Mouse (Mus musculus) neural tube, embryonic 11.5 days (tissue): Measurements from ENCODE around the gene Sh2d5. TPM values are rescaled to one million over a fixed set of nuclear protein-coding genes. Genes with fewer than 3 reads are reported as not detected.

ENCODE experiments used
- ATAC-seq: fragments of 200-750 bp; cut with Nextera tagmentation; 2 replicates; pipeline ENCODE4 v1.8.0; 2017; ENCODE audit warnings: moderate number of reproducible peaks, mild to moderate bottlenecking, moderate TSS enrichment, moderate library complexity; ENCODE audit not compliant: insufficient read depth, low FRiP score, low TSS enrichment
- DNase-seq: peaks from one replicate; pipeline ENCODE4 v3.0.0-alpha.2; 2015; ENCODE audit warnings: low spot score
- H3K27ac ChIP-seq: fragments of 300-500 bp; sonication (generic); 2 replicates; pipeline ENCODE4 v1.5.1; 2014; ENCODE audit warnings: low read depth, mild to moderate bottlenecking, low read length
- H3K27me3 ChIP-seq: fragments of 300-500 bp; sonication (generic); 2 replicates; pipeline ENCODE4 v1.6.1; 2014; ENCODE audit warnings: mild to moderate bottlenecking, low read length, mixed read lengths; ENCODE audit not compliant: control insufficient read depth, insufficient read depth
- H3K36me3 ChIP-seq: fragments of 300-500 bp; sonication (generic); 2 replicates; pipeline ENCODE4 v1.6.1; 2014; ENCODE audit warnings: mild to moderate bottlenecking, low read length, moderate library complexity, mixed read lengths; ENCODE audit not compliant: control insufficient read depth, insufficient read depth
- H3K4me1 ChIP-seq: fragments of 300-500 bp; sonication (generic); 2 replicates; pipeline ENCODE4 v1.6.1; 2014; ENCODE audit warnings: low read length, mixed read lengths; ENCODE audit not compliant: control insufficient read depth, insufficient read depth
- H3K4me2 ChIP-seq: fragments of 300-500 bp; sonication (generic); 2 replicates; pipeline ENCODE4 v1.6.1; 2014; ENCODE audit warnings: low read depth, mild to moderate bottlenecking, moderate library complexity
- H3K4me3 ChIP-seq: fragments of 300-500 bp; sonication (generic); 2 replicates; pipeline ENCODE4 v1.5.1; 2014; ENCODE audit warnings: low read depth, low read length
- H3K9ac ChIP-seq: fragments of 300-500 bp; sonication (generic); 2 replicates; pipeline ENCODE4 v1.6.1; 2014; ENCODE audit warnings: mild to moderate bottlenecking, low read length
- H3K9me3 ChIP-seq: fragments of 300-500 bp; sonication (generic); 2 replicates; pipeline ENCODE4 v1.6.1; 2016; ENCODE audit warnings: low read length; ENCODE audit not compliant: control insufficient read depth
- WGBS: fragments of 180-500 bp; shearing (Covaris S2); extraction: QIAGEN DNeasy Blood & Tissue Kit; methylation state at CpG from one replicate; pipeline ENCODE4 v1.1.7; 2014; 5-methylcytosine and 5-hydroxymethylcytosine counted together
- polyA plus RNA-seq: library from polyadenylated mRNA; unstranded; fragments of >200 nt; fragmentation: Nextera tagmentation; extraction: Ambion mirVana; gene quantifications from 2 replicates; pipeline ENCODE4 v1.2.1, GENCODE M21; 2014

Gene Sh2d5
- polyA plus RNA-seq, 1 experiment from 2014 or later, result 1.8 TPM

DNA sequence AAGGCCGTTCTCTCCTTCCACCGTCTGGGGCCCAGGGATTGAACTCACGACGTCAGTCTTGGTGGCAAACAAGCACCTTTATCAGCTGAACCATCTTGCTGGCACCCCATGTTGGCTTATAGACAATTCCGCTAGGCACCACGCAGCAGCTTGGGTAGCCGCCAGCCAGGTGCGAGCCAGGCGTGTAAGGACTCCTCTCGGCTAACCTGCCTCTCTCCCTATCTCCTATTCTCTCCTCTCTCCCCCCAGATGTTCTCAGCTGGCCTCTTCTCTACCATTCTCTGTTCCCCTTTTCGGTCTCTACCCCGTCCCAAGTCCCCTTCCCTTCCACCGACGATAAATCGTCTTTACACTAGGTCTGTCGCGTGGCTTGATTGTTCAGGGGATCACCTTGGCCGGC is 53.5 kb downstream of the Sh2d5 start:
- Histone ChIP-seq H3K36me3 (peaks cover 5% of the 10 kb centered on the region; the same call in 1 of the 2 replicates), H3K4me3 (peak overlapping the region; percentile 80), H3K4me1 (peaks cover 14% of the 10 kb centered on the region), H3K9ac (peak overlapping the region; percentile 73), H3K9me3 (no peaks in the 10 kb centered on the region), H3K27me3 (no peaks in the 10 kb centered on the region), H3K4me2 (peak overlapping the region; percentile 82), H3K27ac (peak overlapping the region; percentile 72; the same call in 1 of the 2 replicates)
- ATAC-seq (no peak), DNase-seq (no peak)
- WGBS, result 16% methylated on average over 18 of the region's 18 CpGs

DNA sequence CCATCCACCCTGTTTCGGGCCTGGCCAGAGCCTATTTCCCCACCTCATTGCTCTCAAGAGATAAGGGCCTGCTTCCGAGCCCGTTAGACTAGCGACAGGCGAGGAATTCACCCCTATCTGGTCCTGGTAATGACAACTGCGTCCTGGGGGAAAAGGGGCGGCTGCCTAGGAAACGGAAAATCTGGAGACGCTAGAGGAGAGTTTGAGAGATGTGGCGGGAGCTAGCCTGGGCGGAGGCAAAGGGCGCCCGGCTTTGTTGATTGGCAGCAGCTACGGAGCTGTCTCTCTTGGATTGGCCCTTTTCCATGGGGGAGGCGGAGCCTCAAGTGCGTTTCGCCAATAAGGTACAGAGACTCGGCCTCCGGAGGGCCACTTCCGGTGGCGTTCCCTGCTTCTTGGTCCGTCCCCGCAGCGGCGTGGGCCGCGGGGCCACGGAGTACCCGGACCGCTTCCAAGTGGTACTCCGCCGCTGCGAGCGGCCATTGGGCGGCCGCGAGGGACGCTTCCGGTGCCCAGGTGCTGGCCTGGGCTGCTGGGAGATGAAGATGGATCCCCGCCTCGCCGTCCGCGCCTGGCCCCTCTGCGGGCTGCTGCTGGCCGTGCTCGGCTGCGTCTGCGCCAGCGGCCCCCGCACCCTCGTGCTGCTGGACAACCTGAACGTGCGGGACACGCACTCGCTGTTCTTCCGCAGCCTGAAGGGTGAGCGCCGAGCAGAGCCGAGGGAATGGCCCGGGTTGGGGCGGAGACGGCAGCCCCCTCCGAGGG is 54.3 kb downstream of the Sh2d5 start, which contains the start of gene Ddost:
Gene Ddost, plus strand, starts transcription at position 391 of the 765 bp plus-strand sequence.
- Histone ChIP-seq H3K9me3 (no peaks in the 10 kb centered on the region), H3K4me1 (peaks cover 14% of the 10 kb centered on the region), H3K27ac (peak within 1 kb of the TSS; percentile 72), H3K4me3 (peak within 1 kb of the TSS; percentile 80), H3K27me3 (no peaks in the 10 kb centered on the region), H3K9ac (peak within 1 kb of the TSS; percentile 88), H3K4me2 (peak within 1 kb of the TSS; percentile 82), H3K36me3 (peaks cover 5% of the 10 kb centered on the region; the same call in 1 of the 2 replicates)
- WGBS, result under 1% methylated on average over 58 of the region's 64 CpGs
- peak; percentile 99 for DNase-seq
- peak; percentile 99 for ATAC-seq

- H3K4me2 ChIP-seq, result no peak overlapping the region
- peaks cover 18% of the 10 kb centered on the region for H3K36me3 ChIP-seq
- H3K4me3 ChIP-seq, result no peak overlapping the region
- ATAC-seq (no peak), DNase-seq (no peak)
- peaks cover 14% of the 10 kb centered on the region for H3K4me1 ChIP-seq
- H3K27me3 ChIP-seq, result no peaks in the 10 kb centered on the region
- no peaks in the 10 kb centered on the region for H3K9me3 ChIP-seq
- 87% methylated on average over 3 of the region's 3 CpGs for WGBS
- H3K27ac ChIP-seq, result no peak overlapping the region
- H3K9ac ChIP-seq, result no peak overlapping the region
These were observed 56.8 kb downstream of the Sh2d5 start for GRCm38 (mm10) chr4:138307025-138307424.

DNA sequence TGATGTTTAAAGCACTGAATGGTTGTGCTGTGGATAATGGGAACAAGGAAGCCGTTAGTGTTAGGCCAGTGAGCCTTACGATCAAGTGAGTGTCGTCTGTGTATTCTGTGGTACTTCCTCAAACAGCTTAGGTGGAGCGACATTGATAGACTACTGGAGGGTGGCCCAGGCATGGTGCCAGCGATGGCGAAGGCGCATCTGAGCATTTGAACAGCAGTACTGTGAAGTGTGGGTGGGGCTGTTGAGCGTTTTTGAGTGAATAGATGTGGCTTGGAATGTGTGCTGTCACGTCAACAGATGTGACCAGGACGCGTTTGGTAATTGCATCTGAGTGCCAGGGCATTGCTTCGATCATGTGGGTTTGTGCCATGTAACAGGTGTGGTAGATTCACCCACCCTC is 57.5 kb downstream of the Sh2d5 start:
- 93% methylated on average over 12 of the region's 12 CpGs for WGBS
- Histone ChIP-seq H3K9me3 (no peaks in the 10 kb centered on the region), H3K4me2 (no peak overlapping the region), H3K27me3 (no peaks in the 10 kb centered on the region), H3K4me1 (peaks cover 14% of the 10 kb centered on the region), H3K27ac (no peak overlapping the region), H3K9ac (no peak overlapping the region), H3K36me3 (peaks cover 19% of the 10 kb centered on the region), H3K4me3 (no peak overlapping the region)
- no peak for ATAC-seq
- DNase-seq, result no peak

DNA sequence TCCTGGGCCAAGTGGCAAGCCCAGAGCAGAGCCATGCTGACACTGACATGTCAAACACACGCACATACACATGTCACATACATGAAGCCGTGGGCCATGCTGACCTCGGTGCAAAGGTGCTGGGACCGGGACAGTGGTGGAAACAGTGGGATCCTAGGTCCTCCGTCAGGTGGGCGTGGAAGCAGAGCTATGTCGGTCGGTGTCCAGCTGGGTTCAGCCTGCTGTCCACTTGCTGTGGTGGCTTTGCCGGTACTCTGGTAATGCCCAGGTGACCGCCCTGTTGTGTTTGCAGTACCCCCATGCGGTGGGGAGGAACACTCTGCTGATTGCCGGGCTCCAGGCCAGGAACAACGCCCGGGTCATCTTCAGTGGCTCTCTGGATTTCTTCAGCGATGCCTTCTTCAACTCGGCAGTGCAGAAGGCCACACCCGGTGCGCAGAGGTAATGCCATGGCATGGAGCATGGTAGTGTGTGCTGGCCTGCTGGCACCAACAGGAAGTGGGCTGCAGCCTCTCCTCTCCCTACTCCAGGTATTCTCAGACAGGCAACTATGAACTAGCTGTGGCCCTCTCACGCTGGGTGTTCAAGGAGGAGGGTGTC is 60.2 kb downstream of the Sh2d5 start:
- no peak for DNase-seq

More for the DNA sequence above, 60.2 kb downstream of the Sh2d5 start:
- Histone ChIP-seq H3K27ac (no peak overlapping the region), H3K4me1 (peaks cover 5% of the 10 kb centered on the region; the same call in 1 of the 2 replicates), H3K27me3 (no peaks in the 10 kb centered on the region), H3K9me3 (no peaks in the 10 kb centered on the region), H3K9ac (no peak overlapping the region), H3K4me2 (no peak overlapping the region), H3K4me3 (no peak overlapping the region), H3K36me3 (peaks cover 30% of the 10 kb centered on the region)
- no peak for ATAC-seq
- 95% methylated on average over 19 of the region's 19 CpGs for WGBS

Other genes starting within 250 kb of the Sh2d5 start
- gene Hp1bp3, start 34.1 kb upstream of the Sh2d5 start, polyA plus RNA-seq, result 175 TPM in 2 replicates
- 0.37 and 0.46 TPM in 2 replicates for gene Kif17, start within 50 bp of the Sh2d5 start, polyA plus RNA-seq
- 231 and 247 TPM in 2 replicates for gene Ddost, start 54.3 kb downstream of the Sh2d5 start, polyA plus RNA-seq
- gene Pink1, start 75.9 kb downstream of the Sh2d5 start, polyA plus RNA-seq, result 26.5 and 29.3 TPM in 2 replicates
- gene Cda, start 117.6 kb downstream of the Sh2d5 start, polyA plus RNA-seq, result 3.5 and 4.4 TPM in 2 replicates
- gene Fam43b, start 146.1 kb downstream of the Sh2d5 start, polyA plus RNA-seq, result not detected in 2 replicates
- 19.3 and 22.8 TPM in 2 replicates for gene Mul1, start 184.3 kb downstream of the Sh2d5 start, polyA plus RNA-seq
- gene Camk2n1, start 203.9 kb downstream of the Sh2d5 start, polyA plus RNA-seq, result 6.0 TPM in 2 replicates